Mouse (Mus musculus) CH12.LX (cell line): ENCODE data around the gene Dgka.

Experiments
- CHD1 ChIP-seq: IDR thresholded peaks from 2 replicates; pipeline ENCODE4 v1.6.1; 2012; ENCODE audit warnings: low read depth, low read length, improper control_type of control experiment, inconsistent platforms
- CTCF ChIP-seq, 2 experiments: IDR thresholded peaks in 1 of 2; conservative IDR thresholded peaks in 1 of 2; 2 replicates each; pipeline ENCODE4 v1.5.1; 2011 to 2012; ENCODE audit warnings: low read depth in 2 of 2, low read length in 2 of 2, improper control_type of control experiment in 1 of 2, inconsistent platforms in 1 of 2, mild to moderate bottlenecking in 1 of 2, moderate library complexity in 1 of 2
- E2F4 ChIP-seq: IDR thresholded peaks from 2 replicates; pipeline ENCODE4 v1.6.1; 2011; ENCODE audit warnings: low read depth, low read length, improper control_type of control experiment; ENCODE audit not compliant: insufficient replicate concordance
- EP300 ChIP-seq: IDR thresholded peaks from 2 replicates; pipeline ENCODE4 v1.6.1; 2011; ENCODE audit warnings: low read length, improper control_type of control experiment
- NRF1 ChIP-seq: IDR thresholded peaks from 2 replicates; pipeline ENCODE4 v1.6.1; 2014; ENCODE audit warnings: low read depth, mild to moderate bottlenecking, inconsistent platforms, low read length, improper control_type of control experiment, moderate library complexity
- POLR2AphosphoS2 ChIP-seq: IDR thresholded peaks from 2 replicates; pipeline ENCODE4 v1.6.1; 2011; ENCODE audit warnings: low read depth, low read length, improper control_type of control experiment
- RCOR1 ChIP-seq: conservative IDR thresholded peaks from 2 replicates; pipeline ENCODE4 v1.6.1; 2012; ENCODE audit warnings: low read depth, mild to moderate bottlenecking, inconsistent platforms, low read length, improper control_type of control experiment
- TBP ChIP-seq: conservative IDR thresholded peaks from 2 replicates; pipeline ENCODE4 v1.6.1; 2011; ENCODE audit warnings: low read depth, low read length, improper control_type of control experiment
- ZMIZ1 ChIP-seq: IDR thresholded peaks from 2 replicates; pipeline ENCODE4 v1.6.1; 2012; ENCODE audit warnings: low read depth, mild to moderate bottlenecking, inconsistent platforms, low read length, improper control_type of control experiment

GRCm38 (mm10) chr10:128695411-128695991, 49.2 kb downstream of the Dgka start:
- no peak for TF ChIP-seq POLR2AphosphoS2
- no peak for TF ChIP-seq NRF1
- TF ChIP-seq EP300, result 0 out of 2 replicates have a peak, but pooled peaks have one; percentile 11
- TF ChIP-seq RCOR1, result no peak
- TF ChIP-seq CHD1, result no peak
- TF ChIP-seq CTCF (conservative IDR thresholded peaks at IDR 0.05 in 1 of 2, IDR thresholded peaks at IDR 0.05 in 1 of 2; ENCODE audit: low read depth in 2 of 2, low read length in 2 of 2), result no peak
- TF ChIP-seq E2F4, result no peak
- no peak for TF ChIP-seq ZMIZ1
- TF ChIP-seq TBP, result no peak
